Mouse (Mus musculus): ENCODE data around the gene Acox2. TPM values are rescaled to one million over a fixed set of nuclear protein-coding genes. Genes with fewer than 3 reads are reported as not detected.

Acox2 gene
- polyA plus RNA-seq, 1 experiment from 2014 or later, result not detected

DNA sequence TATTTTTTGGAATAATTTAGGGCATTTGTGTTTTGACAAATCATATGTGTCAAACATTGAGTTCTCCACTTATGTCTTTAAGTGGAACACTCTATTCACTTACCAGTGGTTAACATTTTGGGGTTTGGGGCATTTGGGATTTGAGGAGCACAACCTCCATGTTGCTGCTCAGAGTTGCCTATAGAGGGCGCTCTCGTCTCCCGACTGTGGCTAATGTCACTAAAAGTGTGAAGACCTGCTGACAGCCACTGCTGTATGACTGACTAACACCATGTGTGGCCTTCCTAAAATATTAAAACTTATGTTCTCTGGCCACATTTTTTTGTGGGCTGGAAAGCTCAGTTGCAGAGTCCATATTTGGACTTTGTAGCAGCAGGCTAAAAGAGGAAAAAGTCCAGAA lies 75.8 kb downstream of the Acox2 start:
- H3K27me3 ChIP-seq (ENCODE audit: control insufficient read depth, insufficient read depth, low read length), result no peaks in the 10 kb centered on the region
- no peak overlapping the region for H3K4me3 ChIP-seq (replicated peaks; ENCODE audit: low read length)
- WGBS, result 63% methylated on average over 3 of the region's 3 CpGs
- DNase-seq (ENCODE audit: low spot score) (no peak), ATAC-seq (ENCODE audit: low FRiP score) (no peak)
- no peaks in the 10 kb centered on the region for H3K9me3 ChIP-seq (ENCODE audit: control insufficient read depth, low read length)
- no peak overlapping the region for H3K27ac ChIP-seq
- H3K4me1 ChIP-seq (replicated peaks; ENCODE audit: control insufficient read depth, insufficient read depth, low read length), result no peaks in the 10 kb centered on the region
- H3K4me2 ChIP-seq (replicated peaks), result no peak overlapping the region
- no peak overlapping the region for H3K9ac ChIP-seq
- H3K36me3 ChIP-seq (replicated peaks; ENCODE audit: control insufficient read depth, insufficient read depth), result no peaks in the 10 kb centered on the region

- Histone ChIP-seq H3K4me1 (replicated peaks; ENCODE audit: control insufficient read depth, insufficient read depth, low read length) (no peaks in the 10 kb centered on the region), H3K9ac (no peak overlapping the region), H3K27ac (no peak overlapping the region), H3K27me3 (ENCODE audit: control insufficient read depth, insufficient read depth, low read length) (no peaks in the 10 kb centered on the region), H3K36me3 (replicated peaks; ENCODE audit: control insufficient read depth, insufficient read depth) (no peaks in the 10 kb centered on the region), H3K4me2 (replicated peaks) (no peak overlapping the region), H3K4me3 (replicated peaks; ENCODE audit: low read length) (no peak overlapping the region), H3K9me3 (ENCODE audit: control insufficient read depth, low read length) (no peaks in the 10 kb centered on the region)
- 84% methylated on average over 4 of the region's 4 CpGs for WGBS
- no peak for DNase-seq (ENCODE audit: low spot score)
- ATAC-seq (ENCODE audit: low FRiP score), result no peak
Observed at GRCm38 (mm10) chr14:8180371-8181035, 78.7 kb downstream of the Acox2 start.

- no peak overlapping the region for H3K4me3 ChIP-seq (replicated peaks; ENCODE audit: low read length)
- H3K9me3 ChIP-seq (ENCODE audit: control insufficient read depth, low read length), result no peaks in the 10 kb centered on the region
- DNase-seq (ENCODE audit: low spot score) (no peak), ATAC-seq (ENCODE audit: low FRiP score) (no peak)
- H3K4me2 ChIP-seq (replicated peaks), result no peak overlapping the region
- H3K36me3 ChIP-seq (replicated peaks; ENCODE audit: control insufficient read depth, insufficient read depth), result no peaks in the 10 kb centered on the region
- no peak overlapping the region for H3K27ac ChIP-seq
- peaks cover 11% of the 10 kb centered on the region for H3K4me1 ChIP-seq (replicated peaks; ENCODE audit: control insufficient read depth, insufficient read depth, low read length)
- 55% methylated on average over 5 of the region's 5 CpGs for whole genome bisulfite sequencing
- no peak overlapping the region for H3K9ac ChIP-seq
- H3K27me3 ChIP-seq (ENCODE audit: control insufficient read depth, insufficient read depth, low read length), result no peaks in the 10 kb centered on the region
Observed at GRCm38 (mm10) chr14:8176251-8176650, 82.9 kb downstream of the Acox2 start.

Other genes with a start within 250 kb of the Acox2 start
- 45.0 and 50.9 TPM in 2 replicates for gene Rpp14, start 179.0 kb downstream of the Acox2 start, polyA plus RNA-seq (2014; fragmentation: Nextera tagmentation; extraction: Ambion mirVana)
- gene Pxk, start 161.1 kb downstream of the Acox2 start, polyA plus RNA-seq (2014; fragmentation: Nextera tagmentation; extraction: Ambion mirVana), result 66.0 and 68.9 TPM in 2 replicates
- gene Pdhb, start 86.3 kb downstream of the Acox2 start, polyA plus RNA-seq (2014; fragmentation: Nextera tagmentation; extraction: Ambion mirVana), result 271 and 280 TPM in 2 replicates
- 14.5 and 16.2 TPM in 2 replicates for gene Kctd6, start 45.2 kb downstream of the Acox2 start, polyA plus RNA-seq (2014; fragmentation: Nextera tagmentation; extraction: Ambion mirVana)
- 0.16 and 0.47 TPM in 2 replicates for gene Fam107a, start 58.7 kb upstream of the Acox2 start, polyA plus RNA-seq (2014; fragmentation: Nextera tagmentation; extraction: Ambion mirVana)
- gene Oit1, start 119.4 kb upstream of the Acox2 start, polyA plus RNA-seq (2014; fragmentation: Nextera tagmentation; extraction: Ambion mirVana), result 0.17 TPM in 1 of 2 replicates, not detected in the other

Data from hindbrain, embryonic 14.5 days (tissue).